Mouse (Mus musculus) heart, adult 2 months (tissue): ENCODE results near the gene Ptprm. TPM values are rescaled to one million over a fixed set of nuclear protein-coding genes. Genes with fewer than 3 reads are reported as not detected.
A peak's percentile ranks its signal among the peaks of the same experiment; 100 is the strongest.

Experiments
- DNase-seq, 2 experiments: peaks; one replicate each; pipeline ENCODE4 v3.0.0; 2021
- H3K27ac ChIP-seq: fragments of 200-600 bp; 2 replicates; pipeline ENCODE4 v1.8.1; 2022
- H3K27me3 ChIP-seq: fragments of 200-500 bp; 2 replicates; pipeline ENCODE4 v1.6.1; 2012; ENCODE audit warnings: mild to moderate bottlenecking, low read length, inconsistent platforms, mixed read lengths; ENCODE audit not compliant: control insufficient read depth, insufficient read depth
- H3K36me3 ChIP-seq: fragments of 200-500 bp; 2 replicates; pipeline ENCODE4 v1.6.1; 2012; ENCODE audit warnings: low read length, inconsistent platforms; ENCODE audit not compliant: control insufficient read depth, insufficient read depth
- H3K4me1 ChIP-seq: fragments of 200-500 bp; 2 replicates; pipeline ENCODE4 v1.6.1; 2011; ENCODE audit warnings: low read length; ENCODE audit not compliant: control insufficient read depth, insufficient read depth
- H3K4me3 ChIP-seq: fragments of 200-600 bp; 2 replicates; pipeline ENCODE4 v1.8.1; 2022
- H3K79me2 ChIP-seq: fragments of 200-500 bp; replicated peaks from 2 replicates; pipeline ENCODE4 v1.6.1; 2012; ENCODE audit warnings: mild to moderate bottlenecking, inconsistent platforms, low read length, moderate library complexity, mixed read lengths; ENCODE audit not compliant: control insufficient read depth, insufficient read depth
- H3K9ac ChIP-seq: fragments of 200-500 bp; 2 replicates; pipeline ENCODE4 v1.6.1; 2012; ENCODE audit warnings: low read depth, mild to moderate bottlenecking, control low read depth, inconsistent platforms, low read length, mixed read lengths
- CTCF ChIP-seq: fragments of 200-600 bp; IDR thresholded peaks from 2 replicates; pipeline ENCODE4 v1.8.1; 2022; ENCODE audit warnings: antibody characterized with exemption, mild to moderate bottlenecking, moderate library complexity
- EP300 ChIP-seq: fragments of 200-500 bp; IDR thresholded peaks from 2 replicates; pipeline ENCODE4 v1.6.1; 2011; ENCODE audit warnings: low read depth, low read length, control low read depth; ENCODE audit not compliant: insufficient read depth
- POLR2A ChIP-seq: fragments of 200-500 bp; IDR thresholded peaks from 2 replicates; pipeline ENCODE4 v1.6.1; 2011; ENCODE audit warnings: mild to moderate bottlenecking, low read depth, low read length, control low read depth; ENCODE audit not compliant: insufficient read depth
- WGBS: fragments of 180-500 bp; shearing (Covaris S2); methylation state at CpG from one replicate; pipeline ENCODE4 v1.1.7; 2018; 5-methylcytosine and 5-hydroxymethylcytosine counted together
- intact Hi-C: fragments of 180-260 bp; cut with DNase I; formaldehyde crosslinking; loops from one replicate; pipeline ENCODE4 v1.15.1; 2025
- polyA plus RNA-seq: library from polyadenylated mRNA; depleted of rRNA; stranded (reverse); fragments of >200 nt; gene quantifications from 2 replicates; pipeline ENCODE4 v1.2.3, GENCODE M21; 2012
- total RNA-seq, 2 experiments: library from RNA; stranded (reverse); gene quantifications; 2 replicates each; pipeline ENCODE4 v1.2.3; 2021

The Ptprm gene
- total and polyA plus RNA-seq, 3 experiments, result 34.6 to 88.5 (median 78.9) TPM

DNA sequence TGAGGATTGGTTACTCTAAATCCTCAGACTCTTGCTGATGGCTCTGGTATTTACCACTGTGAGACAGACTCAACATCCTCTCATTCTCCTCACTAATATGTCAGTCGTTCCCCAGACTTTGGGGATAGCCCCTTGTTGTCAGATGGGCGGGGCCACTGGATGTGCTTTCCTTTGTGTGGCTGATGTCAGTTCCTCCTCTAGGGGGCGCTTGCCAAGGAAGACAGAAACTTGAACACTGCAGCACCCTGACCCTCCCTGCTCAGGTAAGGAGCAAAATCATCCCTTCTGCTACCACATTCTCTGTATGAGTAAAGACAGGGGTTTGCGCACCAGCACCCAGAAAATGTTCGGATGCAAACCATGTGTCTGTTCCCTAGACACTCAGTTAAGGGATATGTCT lies 266.7 kb downstream of the Ptprm start:
- intact Hi-C loops, result no loop called here
- WGBS, result 75% methylated on average over 5 of the region's 5 CpGs
- Histone ChIP-seq H3K27me3 (no peaks in the 10 kb centered on the region), H3K9ac (no peak overlapping the region), H3K4me1 (peaks cover 23% of the 10 kb centered on the region), H3K27ac (no peak overlapping the region), H3K4me3 (no peak overlapping the region), H3K36me3 (peaks cover 11% of the 10 kb centered on the region), H3K79me2 (peaks cover 9% of the 10 kb centered on the region)
- peak; percentile 64 for TF ChIP-seq CTCF
- TF ChIP-seq POLR2A, result no peak
- no peak for DNase-seq

DNA sequence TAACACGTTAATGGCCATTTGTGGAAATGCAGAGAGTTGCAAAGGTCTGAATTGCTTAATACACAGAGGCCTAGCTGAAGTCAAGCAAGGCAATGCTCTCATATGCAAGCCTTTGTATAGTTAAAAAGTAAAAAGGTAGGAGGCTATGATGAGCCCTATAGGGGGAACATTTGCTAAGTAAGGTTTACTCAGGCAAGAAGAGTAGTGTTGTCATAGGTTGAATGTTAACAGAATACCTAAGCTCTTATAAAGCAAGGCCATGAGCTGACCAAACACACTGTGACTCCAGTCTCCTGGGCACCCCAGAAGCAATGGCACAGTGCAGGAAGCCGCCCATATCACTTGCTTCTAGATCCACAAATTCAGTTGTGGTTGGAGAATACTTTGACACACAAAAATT lies 267.4 kb downstream of the Ptprm start:
- H3K36me3 ChIP-seq, result peaks cover 8% of the 10 kb centered on the region
- H3K79me2 ChIP-seq, result peaks cover 9% of the 10 kb centered on the region
- WGBS, result 97% methylated on average over 2 of the region's 2 CpGs
- no peak overlapping the region for H3K4me3 ChIP-seq
- no peak for TF ChIP-seq POLR2A
- TF ChIP-seq EP300, result no peak
- TF ChIP-seq CTCF, result no peak
- H3K9ac ChIP-seq, result no peak overlapping the region
- H3K4me1 ChIP-seq, result peaks cover 24% of the 10 kb centered on the region
- intact Hi-C loops, result no loop called here
- H3K27me3 ChIP-seq, result no peaks in the 10 kb centered on the region
- no peak for DNase-seq
- H3K27ac ChIP-seq, result no peak overlapping the region

DNA sequence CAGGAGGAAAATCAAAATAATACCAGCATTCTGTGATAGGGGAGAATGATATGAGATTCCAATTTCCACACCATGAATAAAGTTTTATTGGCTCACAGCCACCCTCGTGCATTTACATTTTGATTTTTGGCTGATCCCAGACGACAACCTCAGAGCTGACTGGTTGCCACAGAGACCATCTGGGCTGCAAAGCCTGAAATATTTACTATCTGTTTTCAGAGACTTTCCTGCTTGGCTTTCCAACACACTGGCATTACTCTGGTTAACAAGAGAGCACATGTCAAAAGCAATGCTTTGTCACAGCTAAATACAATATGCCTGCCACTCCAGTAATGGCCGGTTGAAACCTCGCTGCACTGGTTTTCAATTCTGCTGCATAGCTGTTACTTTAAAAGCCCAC lies 269.8 kb downstream of the Ptprm start:
- H3K27me3 ChIP-seq, result no peaks in the 10 kb centered on the region
- peaks cover 7% of the 10 kb centered on the region for H3K79me2 ChIP-seq
- H3K4me1 ChIP-seq, result peaks cover 18% of the 10 kb centered on the region
- H3K27ac ChIP-seq, result no peak overlapping the region
- intact Hi-C loops, result loop anchor here (5.0 kb wide), 1 partner anchor 88 kb away; no protein-coding TSS in a partner anchor
- H3K4me3 ChIP-seq, result no peak overlapping the region
- DNase-seq, result no peak
- H3K9ac ChIP-seq, result no peak overlapping the region
- TF ChIP-seq CTCF, result no peak
- no peak for TF ChIP-seq POLR2A
- no peak for TF ChIP-seq EP300
- H3K36me3 ChIP-seq, result peaks cover 6% of the 10 kb centered on the region
- 40% methylated on average over 4 of the region's 4 CpGs for WGBS

DNA sequence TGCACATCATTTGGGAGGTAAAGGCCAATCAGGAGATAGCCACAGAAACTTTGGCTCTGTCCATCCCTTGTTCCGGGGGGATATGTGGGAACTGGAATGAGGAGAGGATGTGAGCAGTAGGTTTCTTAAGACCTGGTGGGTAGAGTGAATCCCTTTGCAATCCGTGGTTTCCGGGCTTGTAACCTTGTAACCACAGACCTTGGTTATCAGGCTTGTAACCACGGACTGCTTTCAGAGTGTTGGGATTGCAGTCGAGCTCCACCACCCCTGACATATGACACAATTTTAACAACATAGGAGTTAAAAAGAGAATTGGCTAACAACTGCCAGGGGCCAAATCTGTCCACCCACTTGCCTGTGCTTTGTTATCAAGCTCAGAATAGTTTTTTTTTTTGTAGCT lies 270.2 kb downstream of the Ptprm start:
- 35% methylated on average over 5 of the region's 5 CpGs for WGBS
- intact Hi-C loops, result loop anchor here (5.0 kb wide), 1 partner anchor 88 kb away; no protein-coding TSS in a partner anchor
- no peak overlapping the region for H3K9ac ChIP-seq
- H3K27ac ChIP-seq, result no peak overlapping the region
- DNase-seq, result no peak
- no peak overlapping the region for H3K4me3 ChIP-seq
- no peaks in the 10 kb centered on the region for H3K27me3 ChIP-seq
- H3K4me1 ChIP-seq, result peaks cover 16% of the 10 kb centered on the region
- peaks cover 7% of the 10 kb centered on the region for H3K36me3 ChIP-seq
- H3K79me2 ChIP-seq, result peaks cover 7% of the 10 kb centered on the region
- TF ChIP-seq EP300, result no peak
- no peak for TF ChIP-seq POLR2A
- no peak for TF ChIP-seq CTCF

DNA sequence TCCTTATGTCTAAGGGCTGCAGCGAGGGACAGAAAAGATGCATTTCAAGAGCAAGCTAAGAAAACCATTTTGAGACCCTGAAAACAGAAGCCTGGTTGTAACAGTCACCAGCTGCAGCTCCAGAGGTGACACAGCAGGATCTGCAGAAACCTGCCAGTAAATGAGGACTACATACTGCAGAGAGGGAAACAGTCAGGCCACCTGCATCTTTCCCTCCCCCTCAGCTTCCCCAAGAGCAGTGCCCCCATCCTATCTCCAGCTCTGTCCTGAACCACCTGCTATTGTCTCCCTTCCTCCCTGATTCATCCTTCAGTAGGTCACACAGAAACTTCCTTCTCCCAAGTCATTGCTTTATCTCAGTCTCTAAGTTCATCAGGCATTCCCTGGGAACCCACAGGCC lies 274.7 kb downstream of the Ptprm start:
- H3K4me1 ChIP-seq, result peaks cover 14% of the 10 kb centered on the region
- H3K27ac ChIP-seq, result no peak overlapping the region
- DNase-seq, result no peak
- intact Hi-C loops, result no loop called here
- no peaks in the 10 kb centered on the region for H3K27me3 ChIP-seq
- WGBS, result 42% methylated on average over 1 of the region's 1 CpGs
- no peak overlapping the region for H3K4me3 ChIP-seq
- TF ChIP-seq POLR2A, result no peak
- no peak for TF ChIP-seq CTCF
- H3K36me3 ChIP-seq, result peaks cover 9% of the 10 kb centered on the region
- no peak overlapping the region for H3K9ac ChIP-seq
- H3K79me2 ChIP-seq, result peaks cover 3% of the 10 kb centered on the region; the same call in 1 of the 2 replicates

DNA sequence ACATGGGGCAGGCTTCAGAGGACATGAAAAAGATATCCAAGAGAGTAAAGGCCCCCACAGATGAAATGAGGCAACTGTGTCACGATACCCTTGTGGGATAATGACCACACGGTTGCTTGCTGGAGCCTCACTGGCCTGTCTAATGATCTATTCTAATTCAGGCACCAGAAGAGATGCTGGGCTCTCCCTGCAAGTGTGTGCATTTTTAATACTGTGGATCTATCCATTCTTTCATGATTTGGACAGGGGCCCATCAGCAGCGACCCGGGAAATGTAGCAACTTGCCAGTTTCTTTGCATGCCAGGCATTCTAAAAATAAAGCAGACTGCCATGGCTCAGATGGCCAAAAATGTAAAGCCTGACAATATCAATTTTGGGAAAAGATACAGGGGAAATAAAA lies 280.7 kb downstream of the Ptprm start:
- TF ChIP-seq CTCF (no peak), POLR2A (no peak), EP300 (no peak)
- no peaks in the 10 kb centered on the region for H3K27me3 ChIP-seq
- no peak for DNase-seq
- 19% methylated on average over 4 of the region's 4 CpGs for WGBS
- H3K4me3 ChIP-seq, result no peak overlapping the region
- peaks cover 2% of the 10 kb centered on the region; the same call in 1 of the 2 replicates for H3K79me2 ChIP-seq
- intact Hi-C loops, result loop anchor here (5.0 kb wide), 2 partner anchors 49 to 279 kb away; partner anchors contain the start of gene Ptprm
- H3K9ac ChIP-seq, result no peak overlapping the region
- H3K4me1 ChIP-seq, result peaks cover 9% of the 10 kb centered on the region
- no peak overlapping the region for H3K27ac ChIP-seq
- H3K36me3 ChIP-seq, result peaks cover 11% of the 10 kb centered on the region

DNA sequence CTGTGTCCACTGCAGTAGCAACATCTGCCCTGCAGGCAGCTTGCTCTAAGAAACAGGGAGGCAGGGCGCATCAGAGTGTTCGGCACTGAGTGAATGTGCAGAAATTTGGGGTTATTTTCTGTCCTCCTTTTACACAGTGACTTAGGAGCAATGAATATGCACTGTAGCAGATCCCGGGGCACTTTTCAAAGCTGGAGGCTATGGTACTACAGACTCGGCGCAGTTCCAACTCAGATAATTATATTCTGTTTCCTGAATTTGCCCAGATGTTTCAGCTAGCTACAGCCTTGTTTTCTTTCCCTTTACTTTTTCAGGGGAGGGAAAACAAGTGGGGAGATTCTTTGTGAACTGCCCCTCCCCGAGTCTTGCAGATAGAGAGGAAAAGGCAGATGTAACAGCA lies 281.1 kb downstream of the Ptprm start:
- H3K79me2 ChIP-seq, result peaks cover 2% of the 10 kb centered on the region; the same call in 1 of the 2 replicates
- TF ChIP-seq CTCF (0 out of 2 replicates have a peak, but pooled peaks have one; percentile 14), POLR2A (no peak)
- H3K4me3 ChIP-seq, result no peak overlapping the region
- H3K27ac ChIP-seq, result no peak overlapping the region
- 40% methylated on average over 6 of the region's 6 CpGs for WGBS
- DNase-seq, result no peak
- no peaks in the 10 kb centered on the region for H3K27me3 ChIP-seq
- H3K36me3 ChIP-seq, result peaks cover 11% of the 10 kb centered on the region
- H3K4me1 ChIP-seq, result peaks cover 6% of the 10 kb centered on the region
- H3K9ac ChIP-seq, result no peak overlapping the region
- intact Hi-C loops, result loop anchor here (5.0 kb wide), 2 partner anchors 49 to 279 kb away; partner anchors contain the start of gene Ptprm
